Mouse (Mus musculus) forebrain, postnatal 0 days (tissue): Measurements from ENCODE around the gene Chd2. TPM values are rescaled to one million over a fixed set of nuclear protein-coding genes. Genes with fewer than 3 reads are reported as not detected.

Source experiments
- ATAC-seq: fragments of 200-750 bp; cut with Nextera tagmentation; 2 replicates; pipeline ENCODE4 v1.8.0; 2017; ENCODE audit warnings: mild to moderate bottlenecking, moderate library complexity
- DNase-seq: peaks from one replicate; pipeline ENCODE4 v3.0.0-alpha.2; 2015
- H3K27ac ChIP-seq: fragments of 300-500 bp; sonication (generic); 2 replicates; pipeline ENCODE4 v1.5.1; 2014; ENCODE audit warnings: low read depth, mild to moderate bottlenecking, antibody characterized with exemption, low read length, moderate library complexity, mixed read lengths
- H3K27me3 ChIP-seq: fragments of 300-500 bp; sonication (generic); 2 replicates; pipeline ENCODE4 v1.6.1; 2014; ENCODE audit warnings: mild to moderate bottlenecking, low read length, mixed read lengths; ENCODE audit not compliant: insufficient read depth
- H3K36me3 ChIP-seq: fragments of 300-500 bp; sonication (generic); 2 replicates; pipeline ENCODE4 v1.6.1; 2014; ENCODE audit warnings: mild to moderate bottlenecking, moderate library complexity; ENCODE audit not compliant: insufficient read depth
- H3K4me1 ChIP-seq: fragments of 300-500 bp; sonication (generic); 2 replicates; pipeline ENCODE4 v1.6.1; 2014; ENCODE audit warnings: antibody characterized with exemption; ENCODE audit not compliant: insufficient read depth
- H3K4me2 ChIP-seq: fragments of 300-500 bp; sonication (generic); 2 replicates; pipeline ENCODE4 v1.6.1; 2014; ENCODE audit warnings: low read depth, mild to moderate bottlenecking, moderate library complexity
- H3K4me3 ChIP-seq: fragments of 300-500 bp; sonication (generic); 2 replicates; pipeline ENCODE4 v1.5.1; 2014; ENCODE audit warnings: low read depth, low read length, mixed read lengths
- H3K9ac ChIP-seq: fragments of 300-500 bp; sonication (generic); 2 replicates; pipeline ENCODE4 v1.6.1; 2014; ENCODE audit warnings: mild to moderate bottlenecking
- H3K9me3 ChIP-seq: fragments of 300-500 bp; sonication (generic); 2 replicates; pipeline ENCODE4 v1.6.1; 2016; ENCODE audit warnings: low read length
- CTCF ChIP-seq: sonication (generic); IDR thresholded peaks from 2 replicates; pipeline ENCODE4 v1.5.1; 2016; ENCODE audit warnings: antibody characterized with exemption, control low read depth, low read depth
- WGBS: fragments of 180-500 bp; shearing (Covaris S2); extraction: QIAGEN DNeasy Blood & Tissue Kit; methylation state at CpG from one replicate; pipeline ENCODE4 v1.1.7; 2014; 5-methylcytosine and 5-hydroxymethylcytosine counted together
- polyA plus RNA-seq: library from polyadenylated mRNA; unstranded; fragments of >200 nt; fragmentation: Nextera tagmentation; extraction: Ambion mirVana; gene quantifications from 2 replicates; pipeline ENCODE4 v1.2.1, GENCODE M21; 2015
- total RNA-seq: library from RNA; depleted of rRNA; stranded (reverse); fragments of >200 nt; gene quantifications from 2 replicates; pipeline ENCODE4 v1.2.3, GENCODE M21; 2014

The Chd2 gene
- total and polyA plus RNA-seq, 2 experiments from 2014 or later = 32.0 to 53.9 TPM

- 39% methylated on average over 2 of the region's 2 CpGs for WGBS
- no peak for TF ChIP-seq CTCF
- no peak overlapping the region for H3K9ac ChIP-seq
- no peaks in the 10 kb centered on the region for H3K27me3 ChIP-seq
- no peak for DNase-seq
- no peaks in the 10 kb centered on the region for H3K36me3 ChIP-seq
- H3K4me2 ChIP-seq = 0 out of 2 replicates have a peak overlapping the region, but pooled peaks have one; percentile 8
- H3K27ac ChIP-seq = peak overlapping the region; percentile 40; the same call in 1 of the 2 replicates
- H3K4me3 ChIP-seq = no peak overlapping the region
- peaks cover 15% of the 10 kb centered on the region for H3K4me1 ChIP-seq
- no peaks in the 10 kb centered on the region for H3K9me3 ChIP-seq
- ATAC-seq = no peak
Measured at GRCm38 (mm10) chr7:73534937-73535860, 6.4 kb downstream of the Chd2 start.

- H3K27ac ChIP-seq = peak overlapping the region; percentile 42; the same call in 1 of the 2 replicates
- H3K9ac ChIP-seq = no peak overlapping the region
- no peak overlapping the region for H3K4me2 ChIP-seq
- no peak for TF ChIP-seq CTCF
- ATAC-seq (no peak), DNase-seq (no peak)
- 46% methylated on average over 2 of the region's 2 CpGs for WGBS
- no peaks in the 10 kb centered on the region for H3K27me3 ChIP-seq
- peaks cover 15% of the 10 kb centered on the region for H3K4me1 ChIP-seq
- H3K9me3 ChIP-seq = no peaks in the 10 kb centered on the region
- H3K4me3 ChIP-seq = no peak overlapping the region
- no peaks in the 10 kb centered on the region for H3K36me3 ChIP-seq
Measured at GRCm38 (mm10) chr7:73533457-73533856, 8.2 kb downstream of the Chd2 start.

- Histone ChIP-seq H3K4me1 (peaks cover 15% of the 10 kb centered on the region), H3K27ac (no peak overlapping the region)
Measured at GRCm38 (mm10) chr7:73532916-73533315, 8.7 kb downstream of the Chd2 start.

GRCm38 (mm10) chr7:73532139-73532538 lies 9.5 kb downstream of the Chd2 start:
- Histone ChIP-seq H3K4me3 (no peak overlapping the region), H3K9ac (no peak overlapping the region), H3K36me3 (no peaks in the 10 kb centered on the region), H3K4me1 (peaks cover 14% of the 10 kb centered on the region), H3K9me3 (no peaks in the 10 kb centered on the region), H3K27me3 (no peaks in the 10 kb centered on the region), H3K27ac (peak overlapping the region; percentile 5; the same call in 1 of the 2 replicates), H3K4me2 (no peak overlapping the region)
- 64% methylated on average over 3 of the region's 3 CpGs for WGBS
- ATAC-seq (no peak), DNase-seq (no peak)
- no peak for TF ChIP-seq CTCF

More at GRCm38 (mm10) chr7:73532916-73533315, 8.7 kb downstream of the Chd2 start:
- H3K9me3 ChIP-seq = no peaks in the 10 kb centered on the region
- no peaks in the 10 kb centered on the region for H3K36me3 ChIP-seq
- ATAC-seq (no peak), DNase-seq (no peak)
- no peak overlapping the region for H3K9ac ChIP-seq
- H3K4me2 ChIP-seq = no peak overlapping the region
- 65% methylated on average over 3 of the region's 3 CpGs for WGBS
- H3K4me3 ChIP-seq = no peak overlapping the region
- H3K27me3 ChIP-seq = no peaks in the 10 kb centered on the region
- TF ChIP-seq CTCF = no peak

GRCm38 (mm10) chr7:73531506-73532093 lies 10.0 kb downstream of the Chd2 start:
- DNase-seq (no peak), ATAC-seq (no peak)
- Histone ChIP-seq H3K4me3 (no peak overlapping the region), H3K9me3 (no peaks in the 10 kb centered on the region), H3K36me3 (no peaks in the 10 kb centered on the region), H3K27me3 (no peaks in the 10 kb centered on the region), H3K4me1 (peaks cover 9% of the 10 kb centered on the region), H3K27ac (peak overlapping the region; percentile 23), H3K9ac (no peak overlapping the region), H3K4me2 (no peak overlapping the region)
- TF ChIP-seq CTCF = no peak
- 48% methylated on average over 7 of the region's 7 CpGs for WGBS

GRCm38 (mm10) chr7:73530846-73531245 lies 10.8 kb downstream of the Chd2 start:
- no peaks in the 10 kb centered on the region for H3K27me3 ChIP-seq
- peak overlapping the region; percentile 23; the same call in 1 of the 2 replicates for H3K27ac ChIP-seq
- peaks cover 6% of the 10 kb centered on the region; the same call in 1 of the 2 replicates for H3K4me1 ChIP-seq
- H3K36me3 ChIP-seq = no peaks in the 10 kb centered on the region
- H3K4me3 ChIP-seq = no peak overlapping the region
- H3K9ac ChIP-seq = no peak overlapping the region
- DNase-seq (no peak), ATAC-seq (no peak)
- WGBS = 71% methylated on average over 5 of the region's 5 CpGs
- H3K9me3 ChIP-seq = no peaks in the 10 kb centered on the region
- H3K4me2 ChIP-seq = no peak overlapping the region
- no peak for TF ChIP-seq CTCF

- Histone ChIP-seq H3K9ac (no peak overlapping the region), H3K4me3 (no peak overlapping the region), H3K4me2 (no peak overlapping the region), H3K9me3 (no peaks in the 10 kb centered on the region), H3K36me3 (no peaks in the 10 kb centered on the region), H3K4me1 (peaks cover 6% of the 10 kb centered on the region; the same call in 1 of the 2 replicates), H3K27me3 (no peaks in the 10 kb centered on the region), H3K27ac (no peak overlapping the region)
- TF ChIP-seq CTCF = no peak
- 70% methylated on average over 5 of the region's 5 CpGs for whole genome bisulfite sequencing
- no peak for DNase-seq
- ATAC-seq = no peak
Measured at GRCm38 (mm10) chr7:73530164-73530563, 11.5 kb downstream of the Chd2 start.
